Mouse (Mus musculus) macrophage (primary cell): ENCODE data around the gene Cdk5rap3. TPM values are rescaled to one million over a fixed set of nuclear protein-coding genes. Genes with fewer than 3 reads are reported as not detected.

ENCODE experiments used
- H3K27ac ChIP-seq: fragments of 350-480 bp; formaldehyde crosslinking; 2 replicates; pipeline ENCODE4 v1.9.0; 2021
- H3K36me3 ChIP-seq: fragments of 350-480 bp; formaldehyde crosslinking; 2 replicates; pipeline ENCODE4 v1.9.0; 2021; ENCODE audit errors: inconsistent target
- H3K4me3 ChIP-seq: fragments of 350-480 bp; formaldehyde crosslinking; 2 replicates; pipeline ENCODE4 v1.9.0; 2021; ENCODE audit errors: inconsistent target
- H3K79me2 ChIP-seq: fragments of 350-480 bp; formaldehyde crosslinking; 2 replicates; pipeline ENCODE4 v1.9.0; 2021; ENCODE audit errors: inconsistent target
- WGBS: methylation state at CpG from one replicate; pipeline ENCODE4 v1.1.7; 2026; ENCODE audit warnings: inconsistent platforms; ENCODE audit not compliant: missing documents; 5-methylcytosine and 5-hydroxymethylcytosine counted together
- polyA plus RNA-seq: library from polyadenylated mRNA; stranded (reverse); fragments of 250-400 nt; gene quantifications from 3 replicates; pipeline ENCODE4 v1.2.4, GENCODE M21; 2018; ENCODE audit warnings: inconsistent platforms

The Cdk5rap3 gene
- polyA plus RNA-seq, 1 experiment from 2014 or later, result 17.0 TPM

DNA sequence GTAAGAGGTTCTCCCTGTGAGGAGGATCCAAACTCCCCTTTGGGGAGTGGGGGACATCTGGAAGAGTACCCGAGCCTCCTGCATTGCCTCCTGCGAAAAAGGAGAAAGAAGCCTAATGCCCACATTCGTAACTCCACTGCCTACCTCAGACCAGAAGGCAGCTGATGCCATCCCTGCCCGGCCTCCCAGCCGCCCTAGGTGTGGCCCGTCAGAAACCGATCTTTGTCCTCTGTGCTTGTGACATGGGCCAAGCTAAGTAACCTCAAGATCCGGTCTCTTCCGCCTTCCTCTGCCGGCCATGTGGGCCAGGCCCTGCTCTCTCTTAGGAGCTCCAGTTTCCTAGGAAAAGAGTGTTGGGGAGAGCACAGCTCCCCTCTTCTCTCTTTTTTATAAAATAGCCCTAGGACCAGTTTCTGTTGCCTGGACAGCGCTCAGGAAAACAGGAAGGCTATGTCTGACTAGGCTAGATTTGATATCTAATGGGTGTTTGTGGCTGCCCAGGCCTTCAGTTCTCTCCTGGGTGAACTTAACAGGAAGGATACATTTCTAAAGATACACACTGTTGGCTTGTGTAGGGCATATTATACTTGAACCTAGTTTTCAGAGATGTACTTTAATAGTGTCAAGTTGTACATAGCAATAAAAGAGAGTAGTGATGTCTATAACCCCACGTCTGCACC lies 9.3 kb upstream of the Cdk5rap3 start:
- Histone ChIP-seq H3K79me2 (no peaks in the 10 kb centered on the region), H3K36me3 (no peaks in the 10 kb centered on the region), H3K27ac (no peak overlapping the region), H3K4me3 (no peak overlapping the region)
- 75% methylated on average over 10 of the region's 12 CpGs for WGBS

DNA sequence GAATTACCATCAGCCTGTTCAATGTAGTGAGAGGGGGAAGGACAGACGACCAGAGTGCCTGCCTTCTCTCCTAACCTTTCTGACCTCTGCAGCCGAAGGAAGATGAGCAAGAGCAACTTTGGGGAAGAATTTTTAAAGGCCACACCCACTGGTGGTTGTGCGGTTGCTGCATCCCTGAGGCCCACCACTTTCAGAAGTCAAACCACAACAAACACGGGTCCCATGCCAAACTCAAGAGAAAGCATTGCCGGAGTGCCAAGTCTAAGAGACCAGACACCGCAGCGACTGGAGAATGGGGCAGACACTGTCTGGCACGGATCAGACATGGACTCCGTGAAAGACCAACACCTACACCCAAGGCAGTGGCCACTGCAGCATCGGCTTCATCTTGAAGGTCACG lies 8.6 kb upstream of the Cdk5rap3 start:
- Histone ChIP-seq H3K4me3 (no peak overlapping the region), H3K27ac (no peak overlapping the region), H3K79me2 (no peaks in the 10 kb centered on the region), H3K36me3 (no peaks in the 10 kb centered on the region)
- 52% methylated on average over 11 of the region's 11 CpGs for WGBS

DNA sequence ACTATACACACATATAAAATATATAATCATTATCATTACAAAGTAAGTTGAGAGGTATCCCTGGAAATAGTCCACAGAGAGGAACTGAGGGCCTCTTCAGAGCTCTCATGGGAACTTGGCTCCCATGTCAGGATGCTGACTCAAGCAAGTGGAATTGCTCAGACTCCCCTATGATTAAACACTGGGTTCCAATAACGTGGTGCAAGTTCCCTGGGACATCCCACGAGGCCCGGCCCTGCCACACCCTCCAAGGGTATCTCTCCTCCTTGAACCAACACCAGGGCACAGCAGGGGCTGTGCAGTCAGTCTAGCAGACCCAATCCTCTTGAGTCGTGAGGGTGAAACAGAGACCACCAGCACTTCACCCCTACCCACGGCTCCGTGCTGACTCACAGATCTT lies 2.7 kb upstream of the Cdk5rap3 start:
- no peak overlapping the region for H3K4me3 ChIP-seq
- H3K27ac ChIP-seq, result no peak overlapping the region
- no peaks in the 10 kb centered on the region for H3K79me2 ChIP-seq
- 85% methylated on average over 6 of the region's 6 CpGs for WGBS
- no peaks in the 10 kb centered on the region for H3K36me3 ChIP-seq

DNA sequence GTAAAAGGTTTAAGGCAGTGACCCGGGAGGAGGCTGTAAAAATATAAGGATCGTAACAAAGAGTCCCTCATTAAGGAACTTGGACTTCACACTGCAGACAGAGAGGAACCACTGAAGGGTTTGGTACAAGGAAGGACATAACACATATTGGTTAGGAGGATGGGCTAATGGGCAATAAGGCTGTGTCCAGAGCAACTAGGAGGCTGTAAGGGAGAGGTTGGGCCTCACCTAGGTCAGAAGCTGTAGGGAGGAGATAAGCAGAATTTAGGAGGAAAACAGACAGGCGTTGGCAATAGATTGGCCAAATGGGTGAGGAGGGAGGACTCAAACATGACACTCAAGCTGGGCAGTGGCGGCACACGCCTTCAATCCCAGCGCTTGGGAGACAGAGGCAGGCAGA lies 1.1 kb upstream of the Cdk5rap3 start:
- H3K79me2 ChIP-seq, result no peaks in the 10 kb centered on the region
- no peak overlapping the region for H3K27ac ChIP-seq
- no peak overlapping the region for H3K4me3 ChIP-seq
- WGBS, result 82% methylated on average over 6 of the region's 6 CpGs
- no peaks in the 10 kb centered on the region for H3K36me3 ChIP-seq

DNA sequence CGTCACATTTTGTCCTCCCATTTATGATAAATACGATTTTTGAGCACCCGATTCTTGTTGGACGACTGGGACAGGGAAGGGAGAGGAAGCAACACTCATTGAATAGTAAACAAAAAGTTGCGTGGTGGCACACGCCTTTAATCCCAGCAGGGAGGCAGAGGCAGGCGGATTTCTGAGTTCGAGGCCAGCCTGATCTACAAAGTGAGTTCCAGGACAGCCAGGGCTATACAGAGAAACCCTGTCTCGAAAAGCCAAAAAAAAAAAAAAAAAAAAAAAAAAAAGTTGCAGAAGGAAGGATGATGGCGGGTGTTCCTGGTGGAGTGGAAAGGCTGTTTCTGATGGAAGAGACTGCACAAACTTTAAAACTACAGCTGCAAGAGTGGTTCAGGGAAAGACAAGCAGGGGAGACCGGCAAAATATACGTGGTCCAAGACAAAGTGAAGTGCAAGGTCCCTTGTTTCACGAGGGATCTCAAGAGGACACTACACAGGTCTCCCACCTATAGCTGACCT lies 645 bp upstream of the Cdk5rap3 start:
- Histone ChIP-seq H3K4me3 (peak overlapping the region; percentile 65), H3K27ac (peak overlapping the region; percentile 27; the same call in 1 of the 2 replicates), H3K79me2 (no peaks in the 10 kb centered on the region), H3K36me3 (no peaks in the 10 kb centered on the region)
- WGBS, result 24% methylated on average over 10 of the region's 13 CpGs

DNA sequence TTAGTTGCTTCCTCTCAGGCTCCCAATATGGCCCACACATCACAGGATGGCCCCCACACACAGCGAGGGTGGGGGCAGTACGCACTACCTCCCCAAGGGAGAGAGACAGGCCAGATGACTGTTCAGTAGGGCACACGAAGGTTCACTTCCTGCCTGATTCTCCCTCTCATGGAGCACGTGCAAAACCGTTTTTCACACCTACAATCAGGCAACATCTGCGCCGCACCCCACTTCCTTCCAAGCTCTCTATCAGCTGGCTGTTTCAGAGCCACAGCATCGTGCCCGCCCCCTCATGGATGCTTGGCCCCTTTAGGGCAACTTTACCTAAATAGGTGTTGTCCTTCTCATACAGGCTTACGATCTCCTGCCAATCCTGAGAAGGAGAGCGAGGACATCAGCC lies 3.6 kb downstream of the Cdk5rap3 start:
- H3K79me2 ChIP-seq, result no peaks in the 10 kb centered on the region
- peaks cover 6% of the 10 kb centered on the region; the same call in 1 of the 2 replicates for H3K36me3 ChIP-seq
- 64% methylated on average over 11 of the region's 11 CpGs for WGBS
- H3K27ac ChIP-seq, result no peak overlapping the region
- H3K4me3 ChIP-seq, result no peak overlapping the region

DNA sequence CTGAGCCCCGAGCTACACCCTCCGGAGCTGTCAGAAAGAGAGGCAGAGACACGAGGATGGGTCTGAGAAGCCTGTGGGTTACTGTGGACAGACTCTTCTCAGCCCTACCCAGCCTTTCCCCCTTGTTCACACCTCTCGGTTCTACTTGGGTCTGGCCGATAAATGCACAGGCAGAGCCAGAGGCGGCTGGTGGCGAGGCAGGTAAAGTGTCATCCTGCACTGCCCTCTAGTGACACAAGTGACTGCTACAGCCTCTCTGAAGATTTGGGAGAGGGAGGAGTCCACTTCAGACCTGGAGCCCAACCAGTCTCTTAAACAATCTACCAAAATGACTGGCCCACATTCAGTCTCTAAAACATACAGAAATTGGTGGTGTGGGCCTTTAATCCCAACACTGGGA lies 6.3 kb downstream of the Cdk5rap3 start:
- H3K27ac ChIP-seq, result no peak overlapping the region
- WGBS, result 44% methylated on average over 7 of the region's 7 CpGs
- H3K4me3 ChIP-seq, result no peak overlapping the region
- H3K36me3 ChIP-seq, result peaks cover 6% of the 10 kb centered on the region; the same call in 1 of the 2 replicates
- no peaks in the 10 kb centered on the region for H3K79me2 ChIP-seq

DNA sequence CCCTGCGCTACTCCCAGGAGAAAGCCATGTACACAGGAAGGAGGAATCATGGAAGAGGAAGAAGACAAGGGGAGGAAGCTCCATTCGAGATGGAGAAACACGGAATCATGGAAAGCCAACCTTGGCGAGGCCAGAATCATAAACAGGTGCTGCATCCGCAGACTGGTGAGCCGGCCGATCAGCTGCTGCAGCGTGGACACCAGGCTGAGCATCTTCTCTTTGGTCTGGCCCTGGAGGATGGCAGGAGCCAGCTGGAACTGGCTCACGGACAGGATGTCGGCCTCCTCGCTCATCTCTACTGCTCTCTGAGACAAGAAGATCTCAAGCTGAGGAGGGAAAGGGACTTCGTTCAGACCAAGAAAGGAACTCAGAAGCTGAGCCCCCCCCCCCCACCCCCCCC lies 7.7 kb downstream of the Cdk5rap3 start:
- Histone ChIP-seq H3K27ac (no peak overlapping the region), H3K79me2 (no peaks in the 10 kb centered on the region), H3K36me3 (peaks cover 6% of the 10 kb centered on the region; the same call in 1 of the 2 replicates), H3K4me3 (no peak overlapping the region)
- WGBS, result 95% methylated on average over 11 of the region's 12 CpGs

DNA sequence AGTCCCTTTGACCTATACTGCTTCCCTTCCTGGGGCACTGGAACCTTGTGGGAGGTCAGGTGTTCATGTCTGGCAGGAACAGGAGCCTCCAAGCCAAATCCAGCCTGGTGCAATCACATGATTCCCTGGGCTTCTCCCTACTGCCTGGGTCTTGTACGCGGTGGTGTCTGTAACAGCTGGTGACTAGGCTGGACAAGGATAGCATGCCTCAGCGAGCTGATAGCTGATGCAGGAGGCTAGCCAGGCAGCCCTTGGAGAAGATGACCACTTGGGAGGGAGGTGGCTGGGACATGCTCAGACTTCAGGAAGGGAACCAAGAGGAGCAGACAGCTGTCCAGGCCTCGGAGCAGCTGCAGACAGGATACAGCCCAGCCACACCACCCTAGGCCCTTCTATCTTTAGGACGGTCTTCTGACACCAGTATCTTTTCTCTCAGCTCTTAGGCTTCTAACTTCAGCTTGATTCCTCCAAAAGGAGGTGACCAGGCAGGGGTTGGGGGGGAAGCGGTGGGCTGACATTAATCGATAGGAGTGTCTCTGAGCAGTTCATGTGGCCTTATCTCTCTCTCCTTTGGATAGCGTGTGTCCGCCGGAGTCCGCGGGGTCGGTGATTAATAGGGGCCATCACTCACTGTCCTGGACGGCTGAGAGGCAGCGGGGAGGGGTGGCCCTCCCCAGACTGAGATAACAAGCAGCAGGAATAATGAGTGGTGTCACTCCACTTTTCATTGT lies 9.7 kb downstream of the Cdk5rap3 start:
- no peak overlapping the region for H3K27ac ChIP-seq
- H3K79me2 ChIP-seq, result no peaks in the 10 kb centered on the region
- no peak overlapping the region for H3K4me3 ChIP-seq
- H3K36me3 ChIP-seq, result peaks cover 6% of the 10 kb centered on the region; the same call in 1 of the 2 replicates
- WGBS, result 92% methylated on average over 15 of the region's 15 CpGs

DNA sequence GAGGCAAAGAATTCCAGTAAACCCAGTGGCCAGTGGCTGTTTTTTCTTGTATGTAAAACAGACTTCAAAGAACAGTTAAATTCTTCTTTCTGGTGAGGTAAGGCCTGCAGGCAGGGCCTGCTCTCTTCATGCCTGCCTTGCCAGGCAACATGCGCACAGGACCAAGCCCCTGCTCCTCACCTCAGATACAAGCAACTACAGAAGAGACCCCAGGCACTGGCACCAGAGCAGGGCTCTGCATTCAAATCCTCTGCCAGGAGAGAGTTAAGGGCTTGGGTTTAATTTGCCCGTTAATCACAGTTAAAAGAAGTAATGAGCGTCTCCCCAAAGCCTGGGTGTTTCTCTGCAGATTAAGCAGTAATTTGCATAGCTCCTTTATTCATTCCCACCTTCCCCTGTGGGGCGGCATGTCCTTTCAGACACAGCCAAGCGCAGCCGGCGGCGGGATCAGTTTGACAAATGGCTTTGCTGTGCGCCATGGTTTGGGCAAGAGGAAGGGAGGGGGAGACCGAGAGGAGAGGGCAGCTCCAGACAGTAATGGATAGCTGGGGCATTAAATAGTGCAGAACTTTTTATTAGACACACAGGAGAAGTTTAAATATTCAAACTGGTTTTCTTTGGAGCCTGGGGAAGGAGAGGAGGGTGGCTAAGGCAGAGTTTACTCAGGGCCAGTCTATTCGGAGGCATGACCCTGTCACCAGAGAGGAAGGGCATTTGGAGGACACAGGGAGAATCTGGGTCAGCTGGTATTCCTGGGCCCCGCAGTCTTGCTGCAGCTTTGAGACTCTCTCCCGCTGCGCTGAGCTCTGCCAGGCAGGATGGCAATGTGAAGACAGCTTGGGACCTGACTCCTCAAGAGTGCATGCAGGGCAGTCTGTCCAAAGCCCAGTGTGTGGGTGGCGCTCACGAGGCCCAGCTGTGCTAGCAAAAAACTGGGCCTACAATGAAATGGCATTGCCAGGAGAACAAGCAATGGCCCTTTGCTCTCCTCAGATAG lies 13.4 kb downstream of the Cdk5rap3 start:
- WGBS, result 88% methylated on average over 16 of the region's 16 CpGs
- no peaks in the 10 kb centered on the region for H3K79me2 ChIP-seq
- no peaks in the 10 kb centered on the region for H3K36me3 ChIP-seq
- H3K27ac ChIP-seq, result no peak overlapping the region
- no peak overlapping the region for H3K4me3 ChIP-seq

DNA sequence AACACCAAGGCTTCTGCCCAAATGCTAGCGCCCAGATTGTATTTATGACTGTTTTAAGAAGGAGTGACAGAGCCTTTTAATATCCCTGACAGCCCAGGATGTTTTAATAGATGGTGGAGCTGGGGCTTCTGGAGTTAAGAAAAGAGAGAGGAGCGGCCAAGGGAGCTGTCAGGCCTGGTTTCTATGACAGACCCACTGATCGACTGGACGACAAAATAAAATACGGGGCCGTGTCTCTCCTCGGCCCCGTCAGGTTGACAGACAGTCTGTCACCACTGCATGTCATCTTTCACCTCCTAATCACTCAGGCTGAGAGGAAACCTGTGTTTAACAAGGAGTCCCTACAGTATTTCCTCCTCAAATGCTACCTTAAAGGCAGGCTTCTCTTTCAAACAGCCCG lies 15.0 kb downstream of the Cdk5rap3 start:
- H3K4me3 ChIP-seq, result no peak overlapping the region
- no peak overlapping the region for H3K27ac ChIP-seq
- H3K79me2 ChIP-seq, result no peaks in the 10 kb centered on the region
- 97% methylated on average over 9 of the region's 9 CpGs for WGBS
- H3K36me3 ChIP-seq, result no peaks in the 10 kb centered on the region

DNA sequence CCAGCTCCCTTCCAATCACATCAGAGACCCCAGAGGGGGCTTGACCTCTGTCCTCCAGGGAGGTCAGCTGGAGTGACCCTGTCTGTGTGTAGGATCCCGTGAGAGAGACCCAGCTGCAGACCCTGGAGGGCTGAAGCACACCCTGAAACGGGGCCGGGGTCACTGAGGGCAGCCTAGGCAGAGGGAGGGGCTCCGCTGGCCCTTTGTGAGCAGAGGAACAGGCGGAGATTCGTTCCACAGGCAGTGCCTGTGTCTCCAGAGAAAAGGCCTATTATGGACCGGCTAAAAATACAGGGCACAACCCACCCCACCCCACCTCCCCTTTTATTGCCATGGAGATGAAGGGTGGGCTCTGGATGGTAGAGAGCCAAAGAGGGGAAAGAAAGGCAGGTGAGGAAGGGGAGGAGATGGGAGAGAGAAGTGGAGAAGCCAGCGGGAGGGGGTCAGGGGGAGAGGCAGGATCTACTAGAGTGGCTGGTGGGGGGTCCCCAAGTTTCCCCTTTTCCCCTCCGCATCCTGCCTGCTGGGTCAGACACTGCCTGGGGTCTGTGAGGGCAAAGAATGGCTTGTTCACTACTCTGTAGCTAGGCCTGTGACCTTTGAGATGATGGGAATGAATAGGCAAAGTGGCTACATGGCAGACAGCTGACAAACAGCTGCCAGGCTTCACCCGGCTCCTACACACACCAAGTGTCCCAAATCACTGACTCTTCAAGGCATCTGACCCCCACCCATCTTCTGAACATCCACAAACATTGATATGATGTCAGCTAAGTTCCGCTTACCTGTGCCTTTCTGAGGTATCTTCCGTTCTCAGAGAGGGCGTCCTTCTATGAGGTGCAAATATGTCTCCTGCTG lies 16.6 kb downstream of the Cdk5rap3 start:
- WGBS, result 93% methylated on average over 12 of the region's 13 CpGs

DNA sequence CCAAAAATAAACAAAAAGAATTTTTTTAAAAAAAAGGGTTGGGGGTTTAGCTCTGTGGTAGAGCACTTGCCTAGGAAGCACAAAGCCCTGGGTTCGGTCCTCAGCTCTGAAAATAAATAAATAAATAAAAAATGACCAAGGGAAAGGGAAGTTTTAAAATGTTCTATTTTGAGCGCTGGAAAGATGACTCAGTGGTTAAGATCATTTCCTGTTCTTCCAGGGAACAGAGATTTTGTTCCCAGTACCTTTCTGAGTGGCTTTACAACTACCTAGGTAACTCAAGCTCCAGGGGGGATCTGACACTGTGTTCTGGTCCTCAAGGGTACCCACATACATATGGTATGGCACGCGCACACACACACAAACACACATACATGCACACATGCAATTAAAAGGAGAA lies 20.4 kb downstream of the Cdk5rap3 start:
- H3K4me3 ChIP-seq, result no peak overlapping the region
- H3K79me2 ChIP-seq, result no peaks in the 10 kb centered on the region
- H3K36me3 ChIP-seq, result no peaks in the 10 kb centered on the region
- peak overlapping the region; percentile 41 for H3K27ac ChIP-seq
- 50% methylated on average over 4 of the region's 4 CpGs for WGBS

More for the DNA sequence above, 16.6 kb downstream of the Cdk5rap3 start:
- no peak overlapping the region for H3K27ac ChIP-seq
- no peak overlapping the region for H3K4me3 ChIP-seq
- H3K36me3 ChIP-seq, result no peaks in the 10 kb centered on the region
- no peaks in the 10 kb centered on the region for H3K79me2 ChIP-seq
